Mouse (Mus musculus): Measurements from ENCODE around the gene Adipor2. TPM values are rescaled to one million over a fixed set of nuclear protein-coding genes. Genes with fewer than 3 reads are reported as not detected.

Gene Adipor2
- polyA plus RNA-seq, 1 experiment from 2014 or later, result 31.5 TPM

DNA sequence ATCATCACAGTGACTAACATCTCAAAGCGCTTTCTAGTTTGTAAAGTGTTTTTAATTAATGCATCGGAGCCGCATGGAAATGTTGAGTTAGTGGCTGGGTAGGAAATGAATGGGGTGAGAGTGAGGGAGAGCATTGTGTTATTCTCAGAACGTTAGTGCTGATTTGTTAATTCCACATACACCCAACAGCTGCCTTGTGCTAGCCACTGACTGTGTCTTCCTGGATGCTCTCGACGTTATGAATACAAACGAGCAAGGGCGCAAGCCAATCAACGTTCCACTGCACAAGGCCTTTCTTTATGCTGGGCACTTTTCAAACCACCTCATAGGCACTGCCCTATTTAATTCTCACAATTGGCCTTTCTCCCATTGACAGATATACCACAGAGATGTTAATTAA, 98.8 kb downstream of the Adipor2 start:
- Histone ChIP-seq H3K4me1 (peaks cover 18% of the 10 kb centered on the region), H3K27ac (peak overlapping the region; percentile 43), H3K4me3 (replicated peaks) (no peak overlapping the region), H3K36me3 (replicated peaks) (no peaks in the 10 kb centered on the region), H3K9me3 (no peaks in the 10 kb centered on the region), H3K27me3 (peaks cover 28% of the 10 kb centered on the region), H3K4me2 (no peak overlapping the region), H3K9ac (no peak overlapping the region)
- ATAC-seq (ENCODE audit: low FRiP score), result peak; percentile 87; the same call in 1 of the 2 replicates
- 16% methylated on average over 9 of the region's 9 CpGs for WGBS

DNA sequence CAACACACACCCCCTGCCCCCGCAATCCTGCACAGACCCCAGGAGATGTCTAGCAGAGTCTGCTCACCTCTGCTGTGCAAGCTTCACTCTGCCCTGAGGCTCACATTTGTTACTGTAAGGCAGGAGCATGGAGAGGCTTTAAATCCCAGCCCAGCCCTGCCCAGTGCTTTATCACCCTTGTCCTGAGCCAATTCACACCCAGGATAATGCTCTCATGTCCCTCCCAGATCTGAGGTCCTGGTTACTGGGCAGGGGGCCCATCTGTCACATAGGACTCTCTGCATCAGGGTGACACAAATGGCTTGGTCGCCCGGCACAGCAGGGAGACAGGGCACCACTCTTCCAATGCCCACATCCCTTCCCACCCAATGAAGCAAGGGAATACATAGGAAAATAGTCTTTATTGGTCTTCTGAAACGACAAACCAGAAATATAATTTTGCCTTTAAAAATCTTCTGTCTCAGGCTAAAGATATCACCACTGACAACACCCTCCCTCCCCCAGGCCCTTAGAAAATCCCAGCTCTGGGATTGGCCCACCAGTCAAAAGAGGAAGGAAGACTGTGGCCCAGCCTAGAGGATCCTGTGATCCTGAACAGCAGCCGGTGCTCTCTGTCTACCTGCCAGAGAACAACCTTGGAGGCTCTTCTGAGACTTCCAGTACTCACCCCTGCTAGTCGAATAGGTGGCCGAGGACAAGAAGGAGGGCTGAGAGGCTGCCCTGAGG, 102.6 kb downstream of the Adipor2 start:
- no peak overlapping the region for H3K27ac ChIP-seq
- no peak overlapping the region for H3K4me3 ChIP-seq (replicated peaks)
- H3K36me3 ChIP-seq (replicated peaks), result no peaks in the 10 kb centered on the region
- H3K9ac ChIP-seq, result no peak overlapping the region
- peaks cover 9% of the 10 kb centered on the region; the same call in 1 of the 2 replicates for H3K27me3 ChIP-seq
- ATAC-seq (ENCODE audit: low FRiP score), result no peak
- H3K9me3 ChIP-seq, result no peaks in the 10 kb centered on the region
- WGBS, result 70% methylated on average over 7 of the region's 7 CpGs
- peaks cover 25% of the 10 kb centered on the region for H3K4me1 ChIP-seq
- H3K4me2 ChIP-seq, result no peak overlapping the region

DNA sequence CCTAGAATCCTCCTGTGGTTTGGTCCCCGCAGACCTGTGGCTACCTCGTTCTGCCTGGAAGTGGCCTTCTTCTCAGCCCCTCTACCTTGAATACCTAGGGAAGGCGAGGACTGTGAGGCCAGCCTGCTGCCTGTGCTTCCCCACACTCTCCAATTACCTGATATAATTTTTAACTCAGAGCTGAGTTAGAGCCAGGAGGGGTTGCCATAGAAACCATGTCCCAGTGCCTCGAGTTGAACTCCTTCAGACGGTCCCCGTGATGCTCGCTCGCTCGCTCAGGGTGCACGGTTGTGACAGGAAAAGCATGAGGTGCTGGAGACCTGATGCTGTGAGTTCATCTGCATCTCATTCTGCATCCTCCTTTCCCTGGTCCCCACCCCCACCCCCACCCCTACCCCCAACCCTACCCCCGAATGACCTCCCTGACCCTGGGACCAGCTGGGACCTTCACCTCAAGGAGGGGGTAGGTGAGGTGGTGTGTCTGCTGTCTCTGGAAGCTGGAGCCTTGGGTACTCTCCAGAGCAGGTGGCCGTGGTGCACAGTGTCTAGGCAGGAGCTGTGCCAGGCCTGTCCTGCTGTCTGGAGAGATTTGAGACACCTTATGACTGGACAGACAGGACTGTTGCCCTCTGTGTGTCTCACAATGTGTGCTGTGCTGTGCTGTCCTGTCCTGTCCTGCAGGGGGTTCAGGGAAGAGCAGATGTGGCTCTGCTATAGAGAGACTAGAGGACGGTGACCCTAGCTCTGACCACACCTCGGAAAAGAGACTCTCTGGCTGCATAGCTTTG, 103.7 kb downstream of the Adipor2 start:
- no peak overlapping the region for H3K27ac ChIP-seq
- peaks cover 25% of the 10 kb centered on the region for H3K4me1 ChIP-seq
- H3K27me3 ChIP-seq, result peaks cover 9% of the 10 kb centered on the region; the same call in 1 of the 2 replicates
- peak; percentile 72; the same call in 1 of the 2 replicates for ATAC-seq (ENCODE audit: low FRiP score)
- H3K4me2 ChIP-seq, result no peak overlapping the region
- H3K4me3 ChIP-seq (replicated peaks), result no peak overlapping the region
- 57% methylated on average over 14 of the region's 14 CpGs for WGBS
- no peaks in the 10 kb centered on the region for H3K9me3 ChIP-seq
- H3K9ac ChIP-seq, result no peak overlapping the region
- no peaks in the 10 kb centered on the region for H3K36me3 ChIP-seq (replicated peaks)

DNA sequence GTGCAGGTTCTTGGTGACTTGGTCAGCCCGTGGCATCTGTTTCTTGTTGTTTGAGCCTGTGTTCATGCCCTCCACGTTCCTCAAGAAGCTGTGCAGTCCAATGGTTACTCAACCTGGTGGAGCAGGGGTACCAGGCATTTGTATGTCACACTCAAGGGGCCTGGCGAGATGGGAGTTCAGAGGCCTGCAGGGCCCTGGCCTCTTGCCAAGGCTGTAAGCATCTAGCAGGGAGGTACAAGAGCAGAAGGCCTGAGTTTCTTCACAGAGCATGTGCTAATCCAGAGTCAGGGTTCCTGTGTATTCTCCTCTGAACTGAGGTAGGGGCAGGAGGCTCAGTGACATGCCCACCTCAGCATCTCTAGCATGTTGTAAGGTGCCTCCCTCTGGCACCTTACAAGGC, 104.4 kb downstream of the Adipor2 start:
- Histone ChIP-seq H3K27me3 (peaks cover 9% of the 10 kb centered on the region; the same call in 1 of the 2 replicates), H3K9me3 (no peaks in the 10 kb centered on the region), H3K4me1 (peaks cover 23% of the 10 kb centered on the region), H3K27ac (0 out of 2 replicates have a peak overlapping the region, but pooled peaks have one; percentile 13), H3K9ac (no peak overlapping the region), H3K36me3 (replicated peaks) (no peaks in the 10 kb centered on the region), H3K4me2 (no peak overlapping the region), H3K4me3 (replicated peaks) (no peak overlapping the region)
- ATAC-seq (ENCODE audit: low FRiP score), result no peak
- WGBS, result 71% methylated on average over 3 of the region's 3 CpGs

DNA sequence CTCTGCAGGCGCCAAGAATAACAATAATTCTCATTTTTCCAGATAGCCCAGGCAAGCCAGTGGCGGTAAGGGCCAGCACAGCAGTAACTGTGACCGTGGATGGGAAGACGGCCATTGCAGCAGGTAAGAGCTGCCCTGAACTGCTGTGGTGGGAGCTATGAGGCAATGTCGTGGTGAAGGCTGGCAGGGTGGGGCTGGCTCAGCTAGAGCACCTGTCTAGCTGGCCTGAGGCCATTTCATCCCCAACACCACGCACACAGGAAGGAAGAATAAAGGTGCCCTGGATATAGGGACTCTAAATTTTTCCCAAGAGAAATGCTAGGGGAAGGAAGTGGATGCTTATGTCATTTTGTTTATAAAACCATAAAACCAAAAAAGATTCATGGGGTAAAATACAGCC, 105.1 kb downstream of the Adipor2 start:
- H3K36me3 ChIP-seq (replicated peaks), result no peaks in the 10 kb centered on the region
- H3K27me3 ChIP-seq, result peaks cover 9% of the 10 kb centered on the region; the same call in 1 of the 2 replicates
- H3K4me3 ChIP-seq (replicated peaks), result no peak overlapping the region
- no peaks in the 10 kb centered on the region for H3K9me3 ChIP-seq
- peaks cover 22% of the 10 kb centered on the region for H3K4me1 ChIP-seq
- 87% methylated on average over 6 of the region's 6 CpGs for whole genome bisulfite sequencing
- H3K4me2 ChIP-seq, result no peak overlapping the region
- ATAC-seq (ENCODE audit: low FRiP score), result no peak
- no peak overlapping the region for H3K27ac ChIP-seq
- no peak overlapping the region for H3K9ac ChIP-seq

DNA sequence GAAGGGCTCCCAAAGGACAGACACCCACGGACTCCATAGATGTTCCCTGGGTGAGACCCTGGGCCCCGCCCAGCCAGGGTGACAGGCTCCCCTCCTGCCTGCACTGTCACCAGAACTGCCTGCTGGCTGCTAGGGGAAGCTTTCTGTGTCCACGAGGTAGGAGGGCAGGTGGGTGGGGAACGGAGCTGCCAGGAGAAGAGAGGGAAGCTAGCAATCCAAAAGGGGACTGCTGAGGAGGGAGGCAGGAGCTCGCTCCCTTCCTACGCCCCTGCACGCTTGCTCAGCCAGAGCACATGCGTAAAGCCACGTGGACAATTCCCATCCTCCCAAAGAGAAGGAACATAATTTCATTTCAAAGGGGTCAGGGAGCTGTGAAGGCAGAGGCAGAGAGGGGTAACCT, 107.3 kb downstream of the Adipor2 start:
- H3K4me3 ChIP-seq (replicated peaks), result no peak overlapping the region
- H3K27ac ChIP-seq, result no peak overlapping the region
- no peaks in the 10 kb centered on the region for H3K9me3 ChIP-seq
- no peak for ATAC-seq (ENCODE audit: low FRiP score)
- no peak overlapping the region for H3K4me2 ChIP-seq
- 66% methylated on average over 9 of the region's 9 CpGs for WGBS
- no peaks in the 10 kb centered on the region for H3K36me3 ChIP-seq (replicated peaks)
- no peak overlapping the region for H3K9ac ChIP-seq
- no peaks in the 10 kb centered on the region for H3K27me3 ChIP-seq
- H3K4me1 ChIP-seq, result peaks cover 22% of the 10 kb centered on the region

DNA sequence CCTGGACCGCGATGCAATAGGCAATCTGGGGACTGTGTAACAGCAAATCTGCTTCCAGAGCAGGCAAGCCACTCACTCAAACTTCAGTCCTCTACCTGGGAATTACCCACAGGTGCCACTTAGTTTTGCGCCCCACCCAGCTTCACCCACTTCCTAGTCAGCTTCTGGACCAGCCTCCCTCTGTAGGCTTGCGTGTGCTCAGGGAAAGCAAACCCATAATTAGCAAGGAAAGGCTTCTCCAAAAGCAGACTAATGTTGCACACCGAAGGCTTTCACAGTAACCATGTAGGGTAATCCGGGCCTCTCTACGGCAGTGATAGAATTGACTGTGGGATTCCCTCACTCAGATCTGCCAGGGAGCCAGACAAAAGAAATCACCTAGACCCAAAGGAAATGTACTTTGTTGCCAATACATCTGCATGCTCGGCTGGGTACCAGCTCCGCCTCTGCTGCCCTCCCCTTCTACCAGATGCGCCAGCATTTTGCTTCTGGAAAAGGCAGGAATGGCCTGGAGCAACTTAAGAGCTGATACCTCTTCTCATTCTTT, 109.6 kb downstream of the Adipor2 start:
- Histone ChIP-seq H3K4me1 (0 out of 2 replicates have a peak, but pooled peaks cover 4% of the 10 kb centered on the region), H3K27ac (no peak overlapping the region), H3K9ac (no peak overlapping the region), H3K4me2 (no peak overlapping the region), H3K27me3 (no peaks in the 10 kb centered on the region), H3K36me3 (replicated peaks) (no peaks in the 10 kb centered on the region), H3K9me3 (no peaks in the 10 kb centered on the region), H3K4me3 (replicated peaks) (no peak overlapping the region)
- 58% methylated on average over 10 of the region's 10 CpGs for WGBS
- no peak for ATAC-seq (ENCODE audit: low FRiP score)

DNA sequence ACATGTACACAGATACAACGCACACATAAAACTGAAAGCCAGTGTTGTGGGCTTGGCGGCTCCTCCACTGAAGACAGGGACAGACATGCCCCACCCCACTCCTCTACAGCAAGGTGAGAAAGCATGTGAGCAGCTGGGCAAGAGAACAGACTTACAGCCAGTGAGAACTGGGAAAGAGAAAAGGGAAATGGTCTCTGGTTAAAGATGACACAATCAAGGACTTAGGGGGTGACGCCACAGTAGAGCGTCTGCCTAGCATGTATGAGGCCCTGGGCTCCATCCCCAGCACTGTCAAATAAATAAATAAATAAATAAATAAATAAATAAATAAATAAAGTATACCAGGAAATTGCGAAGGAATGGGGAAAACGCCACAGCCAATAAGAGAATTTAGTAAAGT, 114.2 kb downstream of the Adipor2 start:
- no peak overlapping the region for H3K9ac ChIP-seq
- H3K27me3 ChIP-seq, result no peaks in the 10 kb centered on the region
- WGBS, result 92% methylated on average over 6 of the region's 6 CpGs
- H3K36me3 ChIP-seq (replicated peaks), result no peaks in the 10 kb centered on the region
- ATAC-seq (ENCODE audit: low FRiP score), result no peak
- no peaks in the 10 kb centered on the region for H3K9me3 ChIP-seq
- no peak overlapping the region for H3K4me3 ChIP-seq (replicated peaks)
- no peak overlapping the region for H3K4me2 ChIP-seq
- H3K27ac ChIP-seq, result no peak overlapping the region
- H3K4me1 ChIP-seq, result 0 out of 2 replicates have a peak, but pooled peaks cover 4% of the 10 kb centered on the region

Other genes with a start within 250 kb of the Adipor2 start
- 13.6 and 13.7 TPM in 2 replicates for gene Dcp1b, start 242.5 kb downstream of the Adipor2 start, polyA plus RNA-seq (2016; fragmentation: Nextera tagmentation; extraction: Ambion mirVana)
- gene Cacna1c, start 221.3 kb downstream of the Adipor2 start, polyA plus RNA-seq (2016; fragmentation: Nextera tagmentation; extraction: Ambion mirVana), result 4.6 and 6.2 TPM in 2 replicates
- gene Cacna2d4, start 181.2 kb downstream of the Adipor2 start, polyA plus RNA-seq (2016; fragmentation: Nextera tagmentation; extraction: Ambion mirVana), result not detected in 2 replicates
- 0.68 and 0.70 TPM in 2 replicates for gene Lrtm2, start 86.9 kb downstream of the Adipor2 start, polyA plus RNA-seq (2016; fragmentation: Nextera tagmentation; extraction: Ambion mirVana)
- gene Fbxl14, start 62.0 kb upstream of the Adipor2 start, polyA plus RNA-seq (2016; fragmentation: Nextera tagmentation; extraction: Ambion mirVana), result 5.1 and 5.2 TPM in 2 replicates
- gene Wnt5b, start 126.6 kb upstream of the Adipor2 start, polyA plus RNA-seq (2016; fragmentation: Nextera tagmentation; extraction: Ambion mirVana), result 8.6 and 10.9 TPM in 2 replicates